Mouse (Mus musculus) heart, embryonic 16.5 days (tissue): Measurements from ENCODE around the gene Gramd1a. TPM values are rescaled to one million over a fixed set of nuclear protein-coding genes. Genes with fewer than 3 reads are reported as not detected.

ENCODE experiments used
- ATAC-seq: fragments of 200-750 bp; cut with Nextera tagmentation; replicated peaks from 2 replicates; pipeline ENCODE4 v1.8.0; 2017; ENCODE audit warnings: moderate number of reproducible peaks; ENCODE audit not compliant: insufficient read depth, low FRiP score; ENCODE audit errors: extremely low read depth
- H3K27ac ChIP-seq: fragments of 300-500 bp; sonication (generic); 2 replicates; pipeline ENCODE4 v1.5.1; 2014; ENCODE audit warnings: mild to moderate bottlenecking, low read length, control low read depth, moderate library complexity
- H3K27me3 ChIP-seq: fragments of 300-500 bp; sonication (generic); 2 replicates; pipeline ENCODE4 v1.6.1; 2014; ENCODE audit warnings: low read length, mixed read lengths; ENCODE audit not compliant: control insufficient read depth, insufficient read depth
- H3K36me3 ChIP-seq: fragments of 300-500 bp; sonication (generic); 2 replicates; pipeline ENCODE4 v1.6.1; 2014; ENCODE audit not compliant: control insufficient read depth, insufficient read depth
- H3K4me1 ChIP-seq: fragments of 300-500 bp; sonication (generic); 2 replicates; pipeline ENCODE4 v1.6.1; 2014; ENCODE audit warnings: low read length, mixed read lengths; ENCODE audit not compliant: control insufficient read depth, insufficient read depth
- H3K4me2 ChIP-seq: fragments of 300-500 bp; sonication (generic); 2 replicates; pipeline ENCODE4 v1.6.1; 2014; ENCODE audit warnings: low read depth, mild to moderate bottlenecking, control low read depth, low read length
- H3K4me3 ChIP-seq: fragments of 300-500 bp; sonication (generic); 2 replicates; pipeline ENCODE4 v1.5.1; 2014; ENCODE audit warnings: mild to moderate bottlenecking, control low read depth, low read length
- H3K9ac ChIP-seq: fragments of 300-500 bp; sonication (generic); 2 replicates; pipeline ENCODE4 v1.6.1; 2014; ENCODE audit warnings: low read length, control low read depth
- H3K9me3 ChIP-seq: fragments of 300-500 bp; sonication (generic); replicated peaks from 2 replicates; pipeline ENCODE4 v1.6.1; 2016; ENCODE audit warnings: low read length; ENCODE audit not compliant: control insufficient read depth
- WGBS: fragments of 180-500 bp; shearing (Covaris S2); extraction: QIAGEN DNeasy Blood & Tissue Kit; methylation state at CpG from one replicate; pipeline ENCODE4 v1.1.7; 2014; 5-methylcytosine and 5-hydroxymethylcytosine counted together
- polyA plus RNA-seq: library from polyadenylated mRNA; unstranded; fragments of >200 nt; fragmentation: Nextera tagmentation; extraction: Ambion mirVana; gene quantifications from 2 replicates; pipeline ENCODE4 v1.2.1, GENCODE M21; 2015

The Gramd1a gene
- polyA plus RNA-seq, 1 experiment from 2014 or later: 53.1 TPM

GRCm38 (mm10) chr7:31170520-31170919, 14.8 kb upstream of the Gramd1a start:
- H3K4me2 ChIP-seq: no peak overlapping the region
- no peak overlapping the region for H3K4me3 ChIP-seq
- no peak for ATAC-seq
- no peak overlapping the region for H3K9ac ChIP-seq
- H3K36me3 ChIP-seq: no peaks in the 10 kb centered on the region
- H3K4me1 ChIP-seq: peaks cover 3% of the 10 kb centered on the region; the same call in 1 of the 2 replicates
- no peak overlapping the region for H3K27ac ChIP-seq
- H3K9me3 ChIP-seq: no peaks in the 10 kb centered on the region
- no peaks in the 10 kb centered on the region for H3K27me3 ChIP-seq
- WGBS: 86% methylated on average over 9 of the region's 9 CpGs

- H3K4me3 ChIP-seq: no peak overlapping the region
- no peaks in the 10 kb centered on the region for H3K36me3 ChIP-seq
- peak; percentile 87 for ATAC-seq
- H3K4me1 ChIP-seq: peaks cover 3% of the 10 kb centered on the region; the same call in 1 of the 2 replicates
- whole genome bisulfite sequencing: 23% methylated on average over 8 of the region's 8 CpGs
- peak overlapping the region; percentile 32; the same call in 1 of the 2 replicates for H3K27ac ChIP-seq
- no peaks in the 10 kb centered on the region for H3K9me3 ChIP-seq
- H3K4me2 ChIP-seq: no peak overlapping the region
- no peak overlapping the region for H3K9ac ChIP-seq
- no peaks in the 10 kb centered on the region for H3K27me3 ChIP-seq
These were observed 12.7 kb upstream of the Gramd1a start for GRCm38 (mm10) chr7:31168412-31168811.

- no peak overlapping the region for H3K4me2 ChIP-seq
- H3K27me3 ChIP-seq: no peaks in the 10 kb centered on the region
- H3K4me3 ChIP-seq: no peak overlapping the region
- H3K4me1 ChIP-seq: peaks cover 3% of the 10 kb centered on the region; the same call in 1 of the 2 replicates
- H3K27ac ChIP-seq: no peak overlapping the region
- H3K9ac ChIP-seq: no peak overlapping the region
- no peaks in the 10 kb centered on the region for H3K9me3 ChIP-seq
- ATAC-seq: no peak
- 57% methylated on average over 1 of the region's 1 CpGs for WGBS
- H3K36me3 ChIP-seq: no peaks in the 10 kb centered on the region
These were observed 9.1 kb upstream of the Gramd1a start for GRCm38 (mm10) chr7:31164748-31165147.

GRCm38 (mm10) chr7:31163666-31164577, 8.2 kb upstream of the Gramd1a start:
- ATAC-seq: no peak
- H3K4me2 ChIP-seq: no peak overlapping the region
- no peak overlapping the region for H3K4me3 ChIP-seq
- no peaks in the 10 kb centered on the region for H3K36me3 ChIP-seq
- no peak overlapping the region for H3K9ac ChIP-seq
- no peak overlapping the region for H3K27ac ChIP-seq
- H3K9me3 ChIP-seq: no peaks in the 10 kb centered on the region
- H3K27me3 ChIP-seq: no peaks in the 10 kb centered on the region
- 61% methylated on average over 3 of the region's 3 CpGs for WGBS
- peaks cover 3% of the 10 kb centered on the region; the same call in 1 of the 2 replicates for H3K4me1 ChIP-seq

- H3K27ac ChIP-seq: no peak overlapping the region
- no peak overlapping the region for H3K4me2 ChIP-seq
- H3K27me3 ChIP-seq: no peaks in the 10 kb centered on the region
- no peak overlapping the region for H3K4me3 ChIP-seq
- WGBS: 65% methylated on average over 11 of the region's 11 CpGs
- H3K9me3 ChIP-seq: no peaks in the 10 kb centered on the region
- ATAC-seq: no peak
- no peaks in the 10 kb centered on the region for H3K36me3 ChIP-seq
- no peaks in the 10 kb centered on the region for H3K4me1 ChIP-seq
- H3K9ac ChIP-seq: no peak overlapping the region
These were observed 6.6 kb upstream of the Gramd1a start for GRCm38 (mm10) chr7:31162324-31162723.

- H3K27me3 ChIP-seq: no peaks in the 10 kb centered on the region
- 60% methylated on average over 3 of the region's 3 CpGs for WGBS
- 0 out of 2 replicates have a peak, but pooled peaks have one; percentile 45 for ATAC-seq
These were observed 6.1 kb upstream of the Gramd1a start for GRCm38 (mm10) chr7:31161831-31162230.

GRCm38 (mm10) chr7:31161246-31161645, 5.5 kb upstream of the Gramd1a start:
- Histone ChIP-seq H3K27ac (no peak overlapping the region), H3K4me3 (no peak overlapping the region), H3K4me1 (peaks cover 2% of the 10 kb centered on the region; the same call in 1 of the 2 replicates), H3K27me3 (no peaks in the 10 kb centered on the region), H3K4me2 (no peak overlapping the region), H3K9me3 (no peaks in the 10 kb centered on the region), H3K9ac (no peak overlapping the region), H3K36me3 (no peaks in the 10 kb centered on the region)
- 78% methylated on average over 3 of the region's 3 CpGs for WGBS
- no peak for ATAC-seq

More at GRCm38 (mm10) chr7:31161831-31162230, 6.1 kb upstream of the Gramd1a start:
- Histone ChIP-seq H3K36me3 (no peaks in the 10 kb centered on the region), H3K4me3 (no peak overlapping the region), H3K27ac (no peak overlapping the region), H3K9me3 (no peaks in the 10 kb centered on the region), H3K9ac (no peak overlapping the region), H3K4me2 (no peak overlapping the region), H3K4me1 (no peaks in the 10 kb centered on the region)

- H3K9ac ChIP-seq: no peak overlapping the region
- H3K9me3 ChIP-seq: no peaks in the 10 kb centered on the region
- ATAC-seq: no peak
- no peaks in the 10 kb centered on the region for H3K36me3 ChIP-seq
- no peaks in the 10 kb centered on the region for H3K27me3 ChIP-seq
- H3K27ac ChIP-seq: no peak overlapping the region
- no peak overlapping the region for H3K4me2 ChIP-seq
- no peak overlapping the region for H3K4me3 ChIP-seq
- H3K4me1 ChIP-seq: peaks cover 6% of the 10 kb centered on the region
- 49% methylated on average over 5 of the region's 5 CpGs for WGBS
These were observed 5.1 kb upstream of the Gramd1a start for GRCm38 (mm10) chr7:31160763-31161162.
